Mouse (Mus musculus) right cerebral cortex, adult 18-20 months (tissue): ENCODE data around the gene Fam78b.

Experiments
- DNase-seq: peaks from one replicate; pipeline ENCODE4 v3.0.0; 2022; ENCODE audit warnings: mixed read lengths

The Fam78b gene

DNA sequence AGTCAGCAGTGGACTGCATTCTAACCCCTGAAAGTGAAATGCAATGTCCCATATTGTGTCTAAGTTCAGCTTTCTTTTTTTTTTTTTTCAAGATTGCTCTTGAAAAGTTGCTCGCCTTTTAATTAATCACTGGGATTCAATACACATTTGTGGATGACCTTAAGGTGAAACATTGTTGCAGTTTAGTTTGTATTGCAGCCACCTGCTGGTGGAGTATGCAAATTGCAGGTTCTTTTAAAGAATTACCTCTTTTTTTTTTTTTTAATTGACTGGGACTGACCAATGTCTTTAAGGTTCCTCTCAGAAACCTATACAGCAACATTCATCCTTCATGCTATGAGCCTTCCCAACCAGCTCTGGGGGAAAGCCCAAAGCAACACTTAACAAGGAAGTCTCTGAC, 33.2 kb downstream of the Fam78b start:
- no peak for DNase-seq

DNA sequence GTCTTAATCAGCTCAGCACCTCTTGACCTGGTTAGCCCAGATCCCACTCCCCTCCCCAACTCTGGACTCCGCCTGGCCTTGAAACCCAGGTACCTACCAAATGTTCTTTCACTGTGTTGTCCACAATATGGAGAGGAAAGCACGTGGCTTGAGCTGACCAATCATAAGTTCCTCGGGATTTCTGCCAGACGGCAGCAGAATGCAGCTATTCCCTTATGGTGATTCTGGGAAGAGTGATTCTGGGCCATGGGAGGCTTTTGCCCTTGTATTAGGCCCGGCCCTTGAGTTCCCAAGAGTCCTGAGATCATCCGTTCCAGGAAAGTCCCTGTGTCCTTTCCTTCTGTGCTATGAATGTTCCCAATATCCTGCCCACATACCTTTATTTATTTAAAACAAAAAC, 41.3 kb downstream of the Fam78b start:
- no peak for DNase-seq

DNA sequence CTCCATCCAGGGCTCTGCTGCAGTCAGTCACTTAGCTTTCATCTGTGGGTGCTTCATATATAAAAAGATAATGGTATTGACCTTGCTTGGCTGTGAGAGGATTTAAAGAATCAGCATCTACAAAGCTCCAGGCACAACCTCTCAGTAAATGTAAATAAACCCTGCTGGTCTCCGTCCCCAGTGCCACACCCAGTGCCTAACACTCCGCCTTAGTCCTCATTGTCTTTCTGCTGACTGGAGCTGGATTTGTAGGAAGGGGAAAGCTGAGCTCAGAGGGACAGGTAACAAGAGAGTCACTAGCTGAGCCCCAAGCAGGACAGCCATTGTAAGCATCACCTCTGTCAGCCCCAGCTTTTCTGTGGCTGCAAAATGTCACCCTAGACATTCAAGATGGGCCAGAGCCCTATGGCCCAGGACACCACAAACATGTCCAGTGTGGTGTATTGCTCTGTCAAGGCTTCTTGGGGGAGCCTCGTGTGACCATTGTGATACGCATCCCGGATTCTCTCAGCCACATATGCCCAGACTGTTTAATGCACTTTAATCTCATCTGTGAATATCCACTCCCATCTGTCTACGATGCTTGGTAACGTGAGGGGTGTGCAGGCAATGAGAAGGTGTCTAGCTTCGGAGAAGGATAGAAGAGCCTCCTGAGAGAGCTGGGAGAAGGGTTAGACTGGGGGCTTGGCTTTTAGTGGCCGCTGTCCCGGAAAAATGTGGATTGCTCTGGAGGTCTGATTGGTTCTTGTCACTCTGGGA, 45.1 kb downstream of the Fam78b start:
- DNase-seq: no peak

DNA sequence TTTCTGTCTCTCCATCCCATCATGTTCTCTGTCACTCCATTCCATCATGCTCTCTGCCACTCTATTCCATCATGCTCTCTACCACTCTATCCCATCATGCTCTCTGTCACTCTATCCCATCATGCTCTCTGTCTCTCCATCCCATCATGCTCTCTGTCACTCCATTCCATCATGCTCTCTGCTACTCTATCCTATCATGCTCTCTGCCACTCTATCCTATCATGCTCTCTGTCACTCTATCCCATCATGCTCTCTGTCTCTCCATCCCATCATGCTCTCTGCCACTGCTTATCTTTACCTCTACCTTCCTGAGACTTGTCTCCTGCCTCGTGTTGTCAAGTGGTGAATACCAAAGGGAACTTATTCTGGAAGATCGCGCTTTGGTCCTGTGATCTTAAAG, 49.6 kb downstream of the Fam78b start:
- no peak for DNase-seq

DNA sequence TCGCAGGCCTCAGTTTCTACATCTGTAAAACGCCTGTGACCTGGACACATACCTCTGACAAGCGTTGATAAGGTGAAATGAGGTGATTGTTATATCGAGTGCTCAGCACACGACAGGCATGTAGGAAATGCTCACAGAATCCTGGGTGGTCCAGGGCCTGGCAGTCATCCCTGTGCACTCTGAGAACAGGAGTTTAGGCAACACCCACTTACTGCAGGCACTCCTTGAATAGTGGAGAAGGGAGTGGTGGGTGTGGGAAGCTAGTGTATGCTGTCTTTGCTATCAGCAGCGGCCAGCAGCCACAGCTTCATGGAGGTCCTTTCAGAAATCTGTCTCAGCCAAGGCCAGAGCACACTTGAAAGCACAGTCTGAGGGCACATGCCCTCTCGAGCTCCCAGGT, 52.8 kb downstream of the Fam78b start:
- DNase-seq: peak; percentile 26

DNA sequence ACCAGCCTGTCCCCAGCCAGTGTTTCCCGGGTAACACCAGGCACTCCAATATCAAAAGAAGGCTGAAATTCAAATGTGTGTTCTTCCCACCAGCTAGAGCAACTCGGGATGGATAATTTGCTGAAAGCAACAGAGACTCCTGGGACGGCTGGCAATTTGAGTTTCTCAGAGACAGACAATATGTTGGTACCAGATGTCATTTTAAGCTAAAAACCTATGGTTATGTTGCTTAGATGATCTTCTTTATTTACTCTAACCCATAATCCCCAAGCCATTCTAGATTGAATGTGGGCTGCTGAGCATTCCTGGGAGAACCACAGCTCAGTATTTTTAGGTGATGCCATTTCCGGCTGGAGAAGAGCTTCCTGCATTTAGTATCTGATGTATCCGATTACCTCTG, 56.3 kb downstream of the Fam78b start:
- peak; percentile 17 for DNase-seq

DNA sequence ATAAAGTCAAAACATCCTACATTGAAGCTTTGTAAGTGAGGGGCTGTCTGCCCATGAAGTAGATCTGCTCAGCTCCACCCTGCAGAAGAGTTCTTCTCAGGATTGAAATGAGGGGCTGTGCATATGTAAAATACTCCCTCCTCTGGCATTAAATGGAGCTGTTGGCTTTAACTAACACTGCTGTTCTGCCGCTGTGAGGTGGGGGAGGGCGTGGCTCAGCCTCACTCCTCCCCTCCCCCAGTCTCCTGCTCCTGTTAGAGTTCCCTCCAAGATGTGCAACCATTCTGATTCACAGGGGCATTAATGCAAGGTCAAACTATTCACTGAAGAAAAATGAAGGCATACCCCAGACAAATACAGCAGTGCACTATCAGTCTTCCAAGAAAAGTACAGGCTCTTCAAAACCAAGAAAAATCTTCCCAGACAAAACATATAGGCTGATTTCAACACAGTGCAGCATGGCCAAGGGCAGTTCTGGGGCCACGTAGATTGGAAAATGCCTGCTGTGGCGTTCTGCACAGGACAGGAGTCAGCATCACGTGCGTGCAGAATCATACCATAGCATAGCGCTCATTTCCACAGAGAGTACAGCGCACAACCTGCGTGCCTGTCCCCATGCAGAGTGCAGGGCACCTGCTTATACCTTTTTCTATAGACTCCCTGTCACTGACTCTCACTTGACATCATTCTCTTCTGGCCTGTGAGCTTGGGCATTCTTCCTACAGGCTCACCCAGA, 58.5 kb downstream of the Fam78b start:
- no peak for DNase-seq

DNA sequence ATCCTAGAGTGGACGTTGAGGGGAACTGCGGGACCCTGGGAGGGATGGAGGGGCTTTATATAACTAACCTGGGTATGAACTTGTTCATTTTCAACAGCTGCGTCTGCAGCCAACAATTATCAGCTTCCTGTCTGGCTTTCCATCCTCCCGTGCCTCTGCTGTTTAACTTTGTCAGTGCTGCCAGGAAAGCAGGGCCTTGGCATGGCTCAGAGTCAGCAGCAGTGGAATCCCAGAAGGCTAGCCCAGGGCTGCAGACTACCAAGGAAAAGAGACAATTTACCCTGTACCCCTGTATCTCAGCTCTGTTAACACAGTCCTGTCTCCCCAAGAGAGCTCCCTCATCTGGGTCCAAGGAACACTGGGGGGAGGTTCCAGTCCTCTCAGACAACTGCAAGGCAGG, 62.8 kb downstream of the Fam78b start:
- DNase-seq: no peak

DNA sequence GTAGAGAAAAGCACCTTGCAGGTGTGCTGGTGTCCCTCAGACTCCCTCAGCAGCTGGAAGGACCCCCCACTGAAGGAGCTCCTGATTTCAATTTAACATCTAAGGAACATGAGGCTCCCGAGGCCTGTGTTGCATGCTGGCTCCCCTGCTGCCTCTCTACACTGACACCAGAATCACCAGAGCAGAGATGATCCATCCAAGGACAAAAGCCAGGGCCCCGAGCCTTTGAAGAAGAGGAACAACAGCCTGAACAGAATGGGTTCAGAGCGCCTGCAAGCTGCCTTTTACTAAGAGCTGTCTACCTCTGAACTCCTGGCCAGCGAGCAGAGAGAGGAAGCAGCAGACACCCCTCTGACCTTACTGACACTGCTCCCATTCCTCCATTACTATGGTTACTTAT, 64.3 kb downstream of the Fam78b start:
- no peak for DNase-seq

DNA sequence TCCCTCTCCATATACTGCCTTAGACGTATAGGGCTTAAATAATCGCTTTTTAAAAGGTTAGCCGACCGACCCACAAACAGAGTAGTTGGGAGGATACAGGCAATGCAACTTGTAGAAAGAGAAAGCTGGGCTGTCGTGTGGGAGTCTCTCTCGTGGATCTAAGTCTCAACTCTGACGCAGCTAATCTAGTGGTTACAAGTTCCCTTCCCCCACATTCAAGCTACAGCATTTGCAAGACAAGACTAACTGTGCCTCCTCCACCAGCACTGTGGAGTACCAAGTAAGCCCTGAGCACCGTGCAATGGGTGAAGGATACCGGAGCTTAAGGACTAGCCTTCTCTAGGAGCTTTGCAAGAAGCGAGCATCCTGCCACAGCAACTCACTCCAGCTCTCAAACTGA, 64.8 kb downstream of the Fam78b start:
- peak; percentile 35 for DNase-seq

DNA sequence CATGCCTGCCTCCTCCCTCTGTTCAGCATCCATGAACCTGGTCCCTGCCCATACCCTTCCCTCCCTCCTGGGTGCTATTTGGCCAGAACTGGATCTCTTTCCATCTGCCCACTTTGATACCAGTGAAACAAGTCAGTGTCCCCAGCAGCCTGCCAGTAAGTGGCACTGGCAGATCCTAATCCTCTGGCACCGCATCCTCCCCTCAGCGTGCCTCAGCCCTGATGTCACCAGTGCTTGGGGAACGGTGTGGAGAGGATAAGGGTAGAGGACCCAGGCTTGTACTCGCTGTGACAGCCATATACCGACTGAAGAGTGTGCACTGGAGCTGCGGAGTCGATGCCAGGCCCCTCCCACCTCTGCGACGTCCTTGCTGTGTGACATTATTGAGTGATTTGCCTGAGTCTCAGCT, 65.7 kb downstream of the Fam78b start:
- DNase-seq: no peak

DNA sequence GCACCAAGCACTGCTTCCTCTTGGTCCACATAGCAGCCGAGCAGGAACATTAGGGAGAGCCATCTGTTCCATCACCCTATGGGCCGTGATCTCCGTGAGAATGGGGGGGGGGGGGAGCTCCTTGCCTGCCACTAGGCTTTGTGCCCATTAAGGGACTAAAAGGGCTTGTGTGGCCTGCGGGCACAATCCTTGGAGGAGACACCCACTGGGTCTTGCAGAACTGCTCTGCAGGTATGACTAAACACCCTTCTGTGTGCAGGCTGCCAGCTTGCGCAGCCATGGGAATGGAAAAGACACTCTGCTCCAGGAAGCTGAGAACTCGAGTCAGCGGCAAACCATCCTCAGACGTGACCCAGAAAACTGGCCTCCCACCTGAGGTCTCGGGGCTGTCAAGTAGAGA, 68.5 kb downstream of the Fam78b start:
- peak; percentile 45 for DNase-seq

DNA sequence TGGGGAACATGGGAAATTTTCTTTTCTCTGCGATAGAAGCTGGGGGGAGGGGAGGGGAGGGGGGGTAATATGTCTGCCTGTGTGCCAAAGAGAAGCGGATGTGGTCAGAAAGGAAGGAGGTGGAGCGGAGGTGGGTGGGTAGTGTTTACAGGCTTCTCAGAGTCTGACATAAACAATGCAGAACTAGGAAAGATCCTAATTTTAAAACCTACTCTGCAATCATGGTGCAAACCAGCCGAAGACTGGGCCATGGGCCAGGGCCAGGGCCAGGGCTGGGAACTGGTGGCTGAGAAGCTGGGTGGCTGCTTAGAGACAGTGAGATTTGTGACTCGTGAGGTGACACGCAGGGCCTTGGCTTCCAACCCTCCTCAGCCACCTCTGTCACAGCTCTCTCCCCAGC, 69.1 kb downstream of the Fam78b start:
- DNase-seq: no peak

DNA sequence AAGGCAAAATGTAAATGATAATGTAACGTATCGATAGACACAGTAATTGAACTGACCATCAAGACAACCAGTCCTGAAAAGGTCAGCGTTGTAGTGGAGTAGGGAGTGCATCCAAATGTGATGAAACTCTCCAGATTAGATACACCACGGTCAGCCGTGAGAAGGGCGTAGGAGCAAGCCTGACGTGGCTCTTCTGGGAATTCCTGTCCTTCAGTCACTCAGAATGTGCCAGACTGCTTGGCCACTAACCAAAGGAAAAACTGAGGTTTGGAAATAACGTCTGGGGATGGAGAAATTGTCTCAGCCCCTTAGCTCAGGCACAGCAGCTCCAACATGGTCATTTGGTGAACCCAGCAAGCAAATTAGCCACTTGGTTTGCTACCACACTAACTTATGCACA, 74.5 kb downstream of the Fam78b start:
- DNase-seq: no peak

DNA sequence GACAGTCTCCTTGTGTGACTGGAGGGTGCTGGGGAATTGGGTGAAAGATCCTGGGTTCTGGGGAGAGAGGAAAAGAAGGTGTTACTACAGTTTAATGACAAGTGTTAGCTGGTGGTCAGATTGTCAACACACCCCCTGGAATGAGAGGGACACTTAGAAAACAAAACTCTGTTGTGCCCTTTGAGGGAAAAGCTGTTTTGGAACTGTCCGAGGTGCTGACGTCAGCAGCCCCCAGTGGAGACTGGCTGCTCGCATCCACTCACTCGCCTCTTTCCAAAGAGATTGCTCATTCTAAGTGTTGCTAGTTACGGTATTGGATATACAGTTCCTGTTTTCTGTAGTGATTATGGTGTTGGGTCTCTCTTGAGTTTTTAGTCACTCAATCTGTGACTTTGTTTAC, 78.3 kb downstream of the Fam78b start:
- DNase-seq: no peak

DNA sequence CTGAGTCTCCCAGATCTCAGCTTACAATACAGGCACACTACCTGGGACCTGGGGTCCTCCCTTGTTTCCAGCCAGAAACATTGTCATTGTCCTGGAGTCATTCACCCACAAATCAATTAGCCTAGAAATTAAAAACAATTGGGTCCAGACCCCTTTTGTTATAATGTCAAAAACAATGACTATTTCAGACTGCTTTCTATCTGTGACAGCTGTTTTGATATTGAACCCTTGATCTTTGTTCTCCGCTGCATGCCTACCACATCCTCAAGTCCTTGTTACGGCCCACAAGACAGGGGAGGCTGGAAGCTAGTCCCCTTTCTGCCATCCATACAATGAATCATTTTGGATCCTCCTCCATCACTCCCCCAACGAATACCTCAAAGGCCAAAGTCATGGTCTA, 80.7 kb downstream of the Fam78b start:
- DNase-seq: no peak

DNA sequence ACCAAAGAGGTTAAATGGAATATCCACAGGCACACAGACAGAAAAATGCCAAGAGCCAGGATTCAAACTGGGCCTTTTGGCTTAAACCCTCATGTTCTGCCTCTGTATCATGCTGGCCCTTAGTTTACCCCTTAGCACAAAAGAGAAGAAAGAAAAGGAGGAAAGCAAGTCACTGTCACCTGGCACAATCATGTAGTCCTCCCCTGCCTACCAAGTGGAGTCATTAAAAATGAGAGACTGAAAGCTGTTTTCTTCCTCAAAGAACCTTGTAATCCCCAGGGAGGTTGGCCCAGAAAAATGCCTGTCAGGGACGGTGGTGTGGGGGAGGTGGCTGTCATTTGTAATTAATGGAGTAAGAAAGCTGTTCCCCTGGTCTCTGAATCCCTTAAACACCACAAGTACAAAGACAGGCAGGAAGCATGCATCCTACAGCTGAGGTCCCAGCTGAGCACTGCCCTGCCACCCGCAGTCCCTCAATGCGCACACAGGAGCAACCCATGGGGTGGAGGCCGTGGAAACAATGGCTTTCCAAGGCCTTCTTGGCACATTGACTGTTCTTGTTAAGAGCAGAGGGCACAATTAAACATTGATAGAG, 81.4 kb downstream of the Fam78b start:
- no peak for DNase-seq

DNA sequence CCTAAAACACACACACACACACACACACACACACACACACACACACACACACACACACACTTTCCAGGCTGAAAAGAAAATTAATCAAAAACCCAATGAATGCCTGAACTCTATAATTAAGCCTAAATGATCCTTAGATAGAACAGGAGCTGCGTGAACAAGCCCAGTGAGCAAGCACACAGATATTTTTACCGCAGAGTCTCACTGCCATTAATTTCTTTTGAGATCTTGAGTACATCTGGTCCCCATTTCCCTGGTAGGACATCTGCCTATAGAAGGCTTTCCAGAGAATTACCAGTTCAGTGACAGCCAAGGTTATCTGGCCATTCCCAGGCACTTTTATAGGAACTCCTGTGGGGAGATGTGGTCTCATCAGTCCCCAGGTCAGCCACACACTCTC, 82.0 kb downstream of the Fam78b start:
- DNase-seq: no peak

DNA sequence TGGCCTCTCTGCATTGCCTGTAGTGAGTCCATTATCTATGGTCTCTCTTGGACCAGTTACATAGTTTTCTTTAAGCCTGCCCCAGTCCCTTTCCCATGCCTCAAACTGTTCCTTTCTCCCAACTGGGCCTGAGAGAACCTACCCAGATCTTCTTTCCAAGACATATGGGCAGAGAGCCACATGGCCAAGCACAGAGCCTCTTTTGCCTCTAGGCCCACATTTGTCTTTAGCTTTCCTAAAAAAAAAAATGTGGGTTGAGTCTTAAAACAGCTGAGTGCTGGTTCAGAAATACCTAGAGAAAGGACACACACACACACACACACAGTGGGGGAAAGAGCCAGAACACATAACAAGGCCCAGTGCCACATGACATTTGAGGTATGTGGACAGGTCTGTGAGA, 83.1 kb downstream of the Fam78b start:
- peak; percentile 38 for DNase-seq

DNA sequence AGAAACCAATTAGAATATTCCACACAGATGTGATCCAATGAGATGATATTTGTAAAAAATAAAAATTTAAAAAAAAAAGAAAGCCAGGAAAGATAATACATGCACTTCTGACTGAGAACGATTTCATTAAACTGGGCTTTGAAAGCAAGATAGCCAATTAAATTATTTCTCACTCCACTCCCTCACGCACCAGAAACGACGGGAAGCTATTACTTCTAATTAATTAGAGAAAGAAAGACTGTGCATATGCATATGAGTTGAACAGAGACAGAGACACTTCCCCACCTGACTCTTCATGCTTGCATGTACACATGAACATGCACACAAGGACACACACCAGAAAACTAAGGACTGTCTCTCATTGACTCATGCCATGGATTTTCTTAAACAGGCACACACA, 84.2 kb downstream of the Fam78b start:
- no peak for DNase-seq

DNA sequence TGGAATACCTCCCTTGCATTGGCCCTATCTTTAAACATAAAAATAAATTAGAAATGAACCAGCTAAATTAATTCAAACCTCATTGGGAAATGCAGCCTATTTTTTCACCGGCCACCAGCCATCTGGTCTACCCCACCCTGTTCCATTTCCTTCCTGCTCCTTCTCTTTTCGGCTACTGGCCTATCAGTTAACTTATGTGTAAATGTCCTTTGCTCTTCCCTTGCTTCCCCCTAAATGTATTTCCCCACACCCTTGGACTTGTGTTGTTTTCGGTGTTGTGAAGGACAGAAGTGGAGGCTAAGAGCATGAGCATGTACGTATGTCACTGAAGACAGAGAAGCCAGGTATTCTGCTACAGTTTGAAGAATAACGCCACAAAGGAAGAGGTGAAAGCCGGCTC, 89.2 kb downstream of the Fam78b start:
- DNase-seq: no peak

DNA sequence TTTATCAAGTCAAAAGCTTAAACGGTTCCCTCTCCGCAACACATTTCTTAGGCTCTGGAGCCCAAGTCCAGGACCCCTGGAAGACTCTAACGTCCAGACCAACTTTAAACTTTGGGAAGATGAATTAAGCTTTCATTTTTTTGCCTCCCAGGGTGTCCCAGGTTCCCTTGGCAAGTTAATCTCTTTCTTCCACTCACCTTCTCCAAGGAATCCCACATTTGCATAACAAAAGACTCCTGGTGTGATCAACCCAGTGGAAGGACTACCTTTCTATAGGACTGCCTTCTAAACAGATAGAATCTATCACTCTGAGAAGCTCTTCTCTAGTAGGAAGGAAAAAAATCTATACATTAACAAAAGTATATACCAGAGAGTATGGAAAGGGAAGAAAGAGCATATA, 92.3 kb downstream of the Fam78b start:
- no peak for DNase-seq

DNA sequence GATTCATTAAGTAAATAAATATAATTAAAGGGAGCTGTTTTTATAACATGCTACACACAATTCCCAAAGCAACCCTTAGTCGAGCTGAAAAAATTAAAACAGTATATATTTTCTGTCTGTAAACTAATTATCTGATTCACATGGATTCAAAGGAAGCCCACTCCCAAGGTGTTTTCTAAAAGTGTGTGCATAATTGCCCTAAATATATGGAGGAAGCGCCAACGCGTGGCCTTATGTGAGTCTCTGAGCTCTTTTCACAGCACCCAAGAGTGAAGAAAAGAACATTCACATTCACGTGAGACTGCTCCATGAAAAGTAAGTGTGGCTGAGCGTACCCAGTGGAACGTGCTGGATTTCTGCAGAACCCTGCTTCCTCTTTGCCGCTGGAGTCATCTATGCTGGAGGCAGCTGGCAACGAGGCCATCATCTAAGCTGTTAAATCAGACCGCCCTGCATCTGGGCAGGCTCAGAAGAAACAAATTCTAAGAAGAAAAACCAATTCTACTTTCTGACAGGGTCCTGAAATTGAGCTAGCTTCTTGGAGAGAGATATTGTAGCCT, 93.5 kb downstream of the Fam78b start:
- DNase-seq: no peak

DNA sequence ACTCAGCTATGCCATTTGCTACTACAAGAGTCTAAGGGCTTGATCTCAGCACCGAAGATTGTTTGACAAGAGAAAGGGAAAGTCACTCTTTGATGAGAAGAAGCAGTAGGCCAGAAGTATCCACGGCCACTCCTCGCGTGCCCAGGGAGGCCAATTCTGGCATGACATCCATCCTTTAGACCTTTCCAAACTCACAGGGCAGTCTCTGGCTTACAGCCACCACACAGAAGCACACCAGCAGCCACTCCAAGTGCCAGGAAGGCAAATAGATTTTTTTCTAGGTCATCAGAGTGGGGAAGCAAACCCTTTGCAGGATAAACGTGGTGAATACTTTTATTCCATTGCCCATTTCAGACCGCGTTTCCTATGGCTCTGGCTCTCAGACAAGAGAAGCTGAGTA, 97.5 kb downstream of the Fam78b start:
- no peak for DNase-seq
